Mouse (Mus musculus) lung, embryonic 16.5 days (tissue): ENCODE measurements at regions not wholly inside any gene's neighbourhood (a gene's known extent, or its start where the extent isn't known, plus 50 kb on each side); places are given as distances from the start of the nearest gene placed in this dataset.

Source experiments
- ATAC-seq: fragments of 200-750 bp; cut with Nextera tagmentation; 2 replicates; pipeline ENCODE4 v1.8.0; 2017; ENCODE audit warnings: low read depth, mild to moderate bottlenecking, moderate library complexity
- H3K27ac ChIP-seq: fragments of 300-500 bp; sonication (generic); 2 replicates; pipeline ENCODE4 v1.5.1; 2014; ENCODE audit warnings: mild to moderate bottlenecking, control low read depth, low read length
- H3K27me3 ChIP-seq: fragments of 300-500 bp; sonication (generic); 2 replicates; pipeline ENCODE4 v1.6.1; 2014; ENCODE audit warnings: low read depth, low read length, mixed read lengths; ENCODE audit not compliant: control insufficient read depth, insufficient read depth
- H3K36me3 ChIP-seq: fragments of 300-500 bp; sonication (generic); 2 replicates; pipeline ENCODE4 v1.6.1; 2014; ENCODE audit warnings: low read length; ENCODE audit not compliant: control insufficient read depth, insufficient read depth
- H3K4me1 ChIP-seq: fragments of 300-500 bp; sonication (generic); replicated peaks from 2 replicates; pipeline ENCODE4 v1.6.1; 2014; ENCODE audit warnings: low read length, mixed read lengths; ENCODE audit not compliant: control insufficient read depth, insufficient read depth
- H3K4me2 ChIP-seq: fragments of 300-500 bp; sonication (generic); 2 replicates; pipeline ENCODE4 v1.6.1; 2014; ENCODE audit warnings: low read depth, low read length, control low read depth
- H3K4me3 ChIP-seq: fragments of 300-500 bp; sonication (generic); 2 replicates; pipeline ENCODE4 v1.5.1; 2014; ENCODE audit warnings: mild to moderate bottlenecking, low read length, control low read depth
- H3K9ac ChIP-seq: fragments of 300-500 bp; sonication (generic); 2 replicates; pipeline ENCODE4 v1.6.1; 2014; ENCODE audit warnings: low read length, control low read depth
- H3K9me3 ChIP-seq: fragments of 300-500 bp; sonication (generic); 2 replicates; pipeline ENCODE4 v1.6.1; 2016; ENCODE audit warnings: low read length; ENCODE audit not compliant: control insufficient read depth
- WGBS: fragments of 180-500 bp; shearing (Covaris S2); extraction: QIAGEN DNeasy Blood & Tissue Kit; methylation state at CpG from one replicate; pipeline ENCODE4 v1.1.7; 2014; 5-methylcytosine and 5-hydroxymethylcytosine counted together

DNA sequence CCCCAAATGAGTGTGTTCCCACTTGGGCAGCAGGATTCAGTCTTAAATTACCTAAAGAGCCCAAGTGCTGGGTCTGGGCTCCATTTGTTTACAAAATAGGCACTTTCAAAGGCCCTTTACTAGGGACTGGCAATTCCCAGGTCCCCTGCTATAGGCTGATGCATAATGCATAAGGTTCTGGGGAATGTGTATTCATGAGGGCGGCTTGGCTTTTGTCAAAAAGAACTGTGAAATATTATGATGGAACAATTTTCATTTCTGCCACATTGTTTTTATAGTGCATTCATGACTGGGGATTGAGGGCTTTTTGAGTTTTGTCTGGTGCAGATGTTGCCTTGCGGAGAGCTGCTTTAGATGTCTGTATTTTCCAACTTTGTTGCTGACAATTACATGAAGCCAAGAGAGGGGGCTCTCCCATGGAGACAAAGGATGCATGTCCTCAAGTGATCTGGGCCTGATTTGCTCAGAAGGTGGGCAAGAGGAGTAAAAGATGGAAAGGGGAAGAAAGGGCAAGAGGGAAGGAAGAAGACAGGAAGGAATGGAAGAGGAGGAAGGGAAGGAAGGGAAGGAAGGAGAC lies 636.6 kb upstream of the Cdh5 start:
- Histone ChIP-seq H3K4me2 (no peak overlapping the region), H3K9ac (no peak overlapping the region), H3K4me3 (no peak overlapping the region), H3K27me3 (no peaks in the 10 kb centered on the region), H3K27ac (no peak overlapping the region), H3K36me3 (no peaks in the 10 kb centered on the region), H3K9me3 (0 out of 2 replicates have a peak, but pooled peaks cover 2% of the 10 kb centered on the region), H3K4me1 (no peaks in the 10 kb centered on the region)
- WGBS, result 92% methylated on average over 2 of the region's 2 CpGs
- ATAC-seq, result no peak

DNA sequence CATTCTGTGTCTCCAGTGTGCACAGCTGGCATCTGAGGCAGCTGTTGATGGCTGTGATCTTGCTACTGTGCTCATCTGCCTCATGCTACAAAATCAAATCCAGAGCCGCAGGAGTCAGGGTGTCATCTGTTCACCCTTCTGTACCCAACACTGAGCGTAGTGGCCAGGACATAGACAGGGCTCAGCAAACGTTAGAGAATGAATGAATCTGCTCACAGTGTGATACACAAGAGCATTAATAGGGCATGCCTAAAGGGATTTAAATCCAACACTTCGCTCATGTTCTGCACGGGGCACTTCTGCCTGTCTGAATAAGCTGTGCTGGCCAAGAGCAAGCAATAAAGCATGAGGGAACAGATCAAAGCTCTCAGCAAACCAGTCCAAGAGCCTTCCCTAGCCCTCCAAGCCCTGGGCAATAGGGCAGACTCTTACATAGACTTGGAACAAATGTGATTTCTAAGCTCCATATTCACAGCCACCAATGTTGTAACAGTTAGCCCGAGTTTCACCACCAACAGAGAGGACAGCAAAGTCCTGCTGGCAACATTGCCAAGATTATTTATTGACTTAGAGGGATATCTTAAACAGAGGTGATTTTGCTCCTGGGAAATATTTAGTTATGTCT lies 633.8 kb upstream of the Cdh5 start:
- Histone ChIP-seq H3K9me3 (no peaks in the 10 kb centered on the region), H3K27ac (no peak overlapping the region), H3K36me3 (no peaks in the 10 kb centered on the region), H3K4me1 (no peaks in the 10 kb centered on the region; the same call in 1 of the 2 replicates), H3K27me3 (no peaks in the 10 kb centered on the region), H3K9ac (no peak overlapping the region), H3K4me2 (no peak overlapping the region), H3K4me3 (no peak overlapping the region)
- 63% methylated on average over 6 of the region's 6 CpGs for WGBS
- ATAC-seq, result peak; percentile 63; the same call in 1 of the 2 replicates

DNA sequence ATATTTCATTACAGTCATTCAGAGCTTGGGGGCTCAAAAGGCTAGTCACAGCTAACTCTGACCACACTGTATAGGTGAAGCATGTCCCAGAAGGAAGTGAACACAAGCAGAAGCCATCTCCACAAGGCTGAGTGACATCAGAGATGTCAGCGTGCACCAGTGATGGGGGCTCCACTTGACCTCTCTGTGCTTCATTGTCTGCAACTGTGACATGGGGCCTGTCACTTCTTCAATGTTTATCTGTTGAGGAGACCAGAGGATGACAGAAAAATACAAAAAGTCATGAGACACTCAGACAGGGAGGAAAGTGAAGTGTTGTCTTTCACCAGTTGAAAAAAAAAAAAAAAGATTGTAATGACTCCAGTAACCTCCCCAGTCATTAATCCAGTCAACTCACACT lies 632.4 kb upstream of the Cdh5 start:
- H3K27ac ChIP-seq, result no peak overlapping the region
- H3K36me3 ChIP-seq, result no peaks in the 10 kb centered on the region
- H3K27me3 ChIP-seq, result no peaks in the 10 kb centered on the region
- H3K4me3 ChIP-seq, result no peak overlapping the region
- 35% methylated on average over 1 of the region's 1 CpGs for WGBS
- no peaks in the 10 kb centered on the region; the same call in 1 of the 2 replicates for H3K4me1 ChIP-seq
- H3K9ac ChIP-seq, result no peak overlapping the region
- no peak for ATAC-seq
- H3K4me2 ChIP-seq, result no peak overlapping the region
- no peaks in the 10 kb centered on the region for H3K9me3 ChIP-seq

DNA sequence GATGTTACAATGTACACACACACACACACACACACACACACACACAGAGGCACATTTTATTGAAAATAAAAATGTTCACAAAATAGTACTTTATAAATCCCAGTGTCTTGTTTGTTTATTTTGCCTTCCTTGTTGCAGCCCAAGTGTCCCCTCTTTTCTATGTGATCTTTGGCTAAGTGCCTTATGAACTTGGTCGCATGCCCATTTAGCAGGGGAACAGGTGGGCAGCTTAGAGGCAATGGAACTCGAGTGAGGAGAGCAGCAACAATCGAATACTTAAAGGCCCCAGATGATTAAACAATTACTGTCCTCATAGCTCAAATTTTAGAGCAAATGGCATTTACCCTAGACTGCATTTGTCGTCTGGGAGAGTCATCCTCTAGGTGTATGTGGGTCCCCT lies 631.1 kb upstream of the Cdh5 start:
- no peaks in the 10 kb centered on the region for H3K9me3 ChIP-seq
- no peak overlapping the region for H3K9ac ChIP-seq
- no peak for ATAC-seq
- H3K4me3 ChIP-seq, result no peak overlapping the region
- H3K27me3 ChIP-seq, result no peaks in the 10 kb centered on the region
- H3K4me2 ChIP-seq, result no peak overlapping the region
- H3K4me1 ChIP-seq, result no peaks in the 10 kb centered on the region; the same call in 1 of the 2 replicates
- WGBS, result 29% methylated on average over 4 of the region's 4 CpGs
- H3K36me3 ChIP-seq, result no peaks in the 10 kb centered on the region
- no peak overlapping the region for H3K27ac ChIP-seq

DNA sequence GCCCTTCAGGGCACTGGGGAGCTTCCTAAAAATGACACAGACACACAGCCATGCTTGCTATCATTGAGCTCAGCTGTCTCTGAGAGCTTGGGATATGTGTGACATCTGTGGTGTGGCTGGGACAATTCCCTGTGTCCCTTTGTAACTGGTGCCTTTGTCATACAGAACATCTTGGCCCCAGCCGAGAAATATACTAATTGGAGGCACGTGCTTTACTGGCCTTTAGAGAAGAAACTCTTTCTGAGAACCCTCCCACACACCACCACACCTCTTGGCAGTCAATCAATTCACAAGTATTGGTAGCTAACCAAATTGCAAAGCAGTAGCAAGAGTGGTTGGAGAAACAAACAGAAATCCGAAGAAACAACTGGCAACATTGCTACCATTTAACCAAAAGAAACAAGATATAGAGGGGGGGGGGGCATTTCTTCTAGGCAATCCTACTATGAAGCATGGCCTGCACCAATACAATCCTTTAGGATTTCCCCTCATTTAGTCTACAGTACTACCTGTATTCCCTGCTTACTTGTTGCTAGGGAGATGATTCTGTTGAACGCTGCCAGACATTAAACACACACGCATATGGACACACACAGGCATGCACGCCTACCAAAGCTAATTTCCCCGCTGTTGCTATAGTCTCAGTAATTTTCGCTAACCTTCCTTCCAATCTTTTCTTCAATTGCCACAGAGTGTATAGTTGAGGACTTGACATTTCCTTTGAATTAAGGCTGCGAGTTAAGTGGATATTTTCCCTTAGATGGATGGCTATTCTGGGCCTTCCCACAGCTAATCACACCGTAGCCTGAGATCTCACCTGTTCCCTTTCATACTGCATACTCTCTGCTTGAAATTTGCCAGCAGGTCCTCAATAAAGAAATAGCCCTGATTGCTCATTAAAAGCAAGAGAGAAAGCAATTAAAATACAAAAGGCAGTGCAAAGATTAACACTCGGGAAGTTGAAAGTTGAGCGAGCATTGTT lies 625.3 kb upstream of the Cdh5 start:
- no peaks in the 10 kb centered on the region for H3K9me3 ChIP-seq
- no peak for ATAC-seq
- no peak overlapping the region for H3K4me3 ChIP-seq
- H3K27ac ChIP-seq, result no peak overlapping the region
- H3K36me3 ChIP-seq, result no peaks in the 10 kb centered on the region
- no peaks in the 10 kb centered on the region for H3K4me1 ChIP-seq
- H3K9ac ChIP-seq, result no peak overlapping the region
- H3K4me2 ChIP-seq, result no peak overlapping the region
- 78% methylated on average over 12 of the region's 12 CpGs for WGBS
- no peaks in the 10 kb centered on the region for H3K27me3 ChIP-seq

DNA sequence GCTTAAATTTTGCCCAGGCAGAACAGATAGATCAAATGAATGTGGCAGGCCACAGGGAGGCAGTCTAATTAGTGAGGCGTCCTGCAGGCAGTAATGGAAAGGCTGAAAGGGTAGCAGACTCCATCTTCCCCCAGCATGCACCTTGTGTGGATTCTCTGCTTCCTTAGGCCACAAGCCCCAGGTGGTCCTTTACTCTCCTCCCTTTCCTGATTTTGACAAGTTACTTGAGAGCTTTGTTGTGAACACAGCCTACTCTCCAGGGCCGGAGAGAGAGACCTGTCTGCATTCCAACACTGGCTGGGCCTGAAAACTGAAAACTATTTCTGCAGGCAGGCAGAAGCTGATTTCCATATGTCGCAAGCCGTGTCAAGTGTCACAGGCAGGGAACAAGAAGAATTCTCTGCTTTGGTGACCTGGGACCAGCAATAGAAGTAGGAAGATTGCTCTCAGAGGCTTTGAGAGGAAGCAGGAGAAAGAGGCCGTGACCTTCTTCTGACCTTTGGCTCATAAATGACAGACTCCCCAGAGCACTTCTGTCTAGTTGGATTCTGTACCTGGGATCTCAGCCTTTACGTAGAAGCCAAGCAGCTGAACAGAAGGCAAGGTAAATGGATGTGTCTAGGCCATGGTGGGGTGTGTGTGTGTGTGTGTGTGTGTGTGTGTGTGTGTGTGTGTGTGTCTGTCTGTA lies 619.2 kb upstream of the Cdh5 start:
- ATAC-seq, result peak; percentile 26; the same call in 1 of the 2 replicates
- H3K4me1 ChIP-seq, result no peaks in the 10 kb centered on the region
- no peak overlapping the region for H3K4me2 ChIP-seq
- WGBS, result 35% methylated on average over 6 of the region's 6 CpGs
- no peak overlapping the region for H3K27ac ChIP-seq
- H3K9ac ChIP-seq, result no peak overlapping the region
- no peak overlapping the region for H3K4me3 ChIP-seq
- no peaks in the 10 kb centered on the region for H3K36me3 ChIP-seq
- H3K9me3 ChIP-seq, result no peaks in the 10 kb centered on the region
- H3K27me3 ChIP-seq, result no peaks in the 10 kb centered on the region

DNA sequence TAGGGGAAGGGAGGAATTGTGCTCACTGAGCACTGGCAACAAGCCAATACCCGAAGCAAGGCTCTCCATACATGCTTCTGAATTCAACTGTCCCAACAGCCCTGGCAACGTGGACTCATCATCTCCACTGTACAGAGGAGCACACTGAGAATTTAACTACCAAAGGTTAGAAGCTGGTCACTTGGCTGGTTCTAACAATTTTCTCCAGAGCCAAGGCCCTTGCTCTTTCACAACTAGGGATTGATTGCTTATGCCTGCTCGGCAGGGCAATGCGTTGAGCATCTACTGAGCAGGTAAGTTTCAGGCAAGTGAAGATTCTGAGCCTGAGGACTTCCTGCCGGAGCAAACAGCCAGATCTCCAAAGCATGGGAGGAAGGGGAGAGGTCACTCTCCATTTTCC lies 616.0 kb upstream of the Cdh5 start:
- no peak overlapping the region for H3K9ac ChIP-seq
- no peaks in the 10 kb centered on the region for H3K27me3 ChIP-seq
- H3K36me3 ChIP-seq, result no peaks in the 10 kb centered on the region
- no peak overlapping the region for H3K27ac ChIP-seq
- no peaks in the 10 kb centered on the region for H3K4me1 ChIP-seq
- no peak for ATAC-seq
- H3K9me3 ChIP-seq, result no peaks in the 10 kb centered on the region
- H3K4me3 ChIP-seq, result no peak overlapping the region
- H3K4me2 ChIP-seq, result no peak overlapping the region
- WGBS, result 67% methylated on average over 5 of the region's 5 CpGs

DNA sequence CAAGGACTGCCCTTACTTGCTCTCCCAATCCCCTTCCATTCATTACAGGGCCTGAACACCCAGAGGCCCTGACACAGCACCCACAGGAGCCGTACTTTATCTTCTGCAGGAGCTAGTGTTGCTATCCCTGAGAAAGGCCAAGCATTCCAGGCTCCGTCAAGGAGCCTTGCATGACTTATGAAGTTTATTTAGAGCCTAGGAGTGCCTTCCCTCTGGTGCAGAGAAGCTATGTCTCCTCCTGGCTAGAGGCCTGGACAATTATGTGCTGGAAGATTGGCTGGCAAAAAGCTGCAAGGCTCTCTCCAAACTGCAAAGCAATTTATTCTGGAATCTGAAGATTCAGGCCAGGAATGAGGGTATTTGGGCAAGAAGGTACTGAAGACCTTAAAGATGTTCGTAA lies 612.0 kb upstream of the Cdh5 start:
- Histone ChIP-seq H3K4me1 (peaks cover 4% of the 10 kb centered on the region), H3K27ac (peak overlapping the region; percentile 56), H3K36me3 (no peaks in the 10 kb centered on the region), H3K4me3 (no peak overlapping the region), H3K27me3 (no peaks in the 10 kb centered on the region), H3K9ac (no peak overlapping the region), H3K4me2 (no peak overlapping the region), H3K9me3 (no peaks in the 10 kb centered on the region)
- peak; percentile 61 for ATAC-seq
- 42% methylated on average over 3 of the region's 3 CpGs for WGBS
